In genomic region chr5:120604839-120605238, GRCm38 (mm10) we compare ENCODE assay signal across 8 mouse cellular contexts. TPM values are rescaled to one million over a fixed set of nuclear protein-coding genes. Genes with fewer than 3 reads are reported as not detected.
DNase-seq lines count a peak whose midpoint lies in the region; ATAC-seq lines count a peak whose summit lies in the region.

No protein-coding gene starts in this region.

- no peaks in the 10 kb centered on the region for H3K27me3 ChIP-seq in intestine, embryonic 14.5 days (replicated peaks; ENCODE audit: control insufficient read depth, insufficient read depth, low read length)
- no peaks in the 10 kb centered on the region for H3K27me3 ChIP-seq in limb, embryonic 13.5 days
- no peaks in the 10 kb centered on the region for H3K27me3 ChIP-seq in midbrain, embryonic 15.5 days (replicated peaks)

- 0 out of 2 replicates have a peak, but pooled peaks cover 3% of the 10 kb centered on the region for H3K36me3 ChIP-seq in intestine, embryonic 14.5 days (ENCODE audit: control insufficient read depth, insufficient read depth, low read length)
- H3K36me3 ChIP-seq in limb, embryonic 13.5 days = peaks cover 19% of the 10 kb centered on the region
- no peaks in the 10 kb centered on the region for H3K36me3 ChIP-seq in midbrain, embryonic 15.5 days (replicated peaks)

- H3K9me3 ChIP-seq in intestine, embryonic 14.5 days (ENCODE audit: control insufficient read depth, low read length) = no peaks in the 10 kb centered on the region
- H3K9me3 ChIP-seq in limb, embryonic 13.5 days = no peaks in the 10 kb centered on the region
- H3K9me3 ChIP-seq in midbrain, embryonic 15.5 days = no peaks in the 10 kb centered on the region

- no peak overlapping the region; the same call in 1 of the 2 replicates for H3K9ac ChIP-seq in intestine, embryonic 14.5 days (ENCODE audit: low read length)
- peak overlapping the region; percentile 57 for H3K9ac ChIP-seq in limb, embryonic 13.5 days
- peak overlapping the region; percentile 42; the same call in 1 of the 2 replicates for H3K9ac ChIP-seq in midbrain, embryonic 15.5 days

- no peak overlapping the region for H3K27ac ChIP-seq in intestine, embryonic 14.5 days (ENCODE audit: low read depth)
- H3K27ac ChIP-seq in limb, embryonic 13.5 days = no peak overlapping the region
- H3K27ac ChIP-seq in midbrain, embryonic 15.5 days = peak overlapping the region; percentile 46

- peak; percentile 83 for DNase-seq in layer of hippocampus, adult 11-12 months (ENCODE audit: low spot score)
- DNase-seq in layer of hippocampus, adult 9-10 months (ENCODE audit: low spot score) = no peak
- peak; percentile 89 for DNase-seq in embryo, embryonic 10 days (ENCODE audit: low spot score)
- DNase-seq in gastrocnemius, postnatal 36 days = peak; percentile 77 to 82
- DNase-seq in intestine, embryonic 14.5 days (ENCODE audit: low spot score) = peak; percentile 92
- peak; percentile 86 to 95 for DNase-seq in spleen, postnatal 10 days (ENCODE audit: low spot score in 2 of 2)

- ATAC-seq in intestine, embryonic 14.5 days (replicated peaks; ENCODE audit: low FRiP score, low TSS enrichment, low read depth) = no peak
- ATAC-seq in limb, embryonic 13.5 days (ENCODE audit: low FRiP score, low read depth) = 0 out of 2 replicates have a peak, but pooled peaks have one; percentile 49
- peak; percentile 34; the same call in 1 of the 2 replicates for ATAC-seq in midbrain, embryonic 15.5 days (replicated peaks)

- peak overlapping the region; percentile 33 for H3K4me3 ChIP-seq in intestine, embryonic 14.5 days (ENCODE audit: low read depth, low read length)
- H3K4me3 ChIP-seq in limb, embryonic 13.5 days = peak overlapping the region; percentile 41
- H3K4me3 ChIP-seq in midbrain, embryonic 15.5 days = peak overlapping the region; percentile 34

- H3K4me1 ChIP-seq in intestine, embryonic 14.5 days (replicated peaks; ENCODE audit: control insufficient read depth, insufficient read depth, low read length) = no peaks in the 10 kb centered on the region
- peaks cover 5% of the 10 kb centered on the region; the same call in 1 of the 2 replicates for H3K4me1 ChIP-seq in limb, embryonic 13.5 days
- H3K4me1 ChIP-seq in midbrain, embryonic 15.5 days = peaks cover 6% of the 10 kb centered on the region

- 3% methylated on average over 6 of the region's 6 CpGs for WGBS in intestine, embryonic 14.5 days
- 3% methylated on average over 6 of the region's 6 CpGs for WGBS in limb, embryonic 13.5 days
- 2% methylated on average over 6 of the region's 6 CpGs for WGBS in midbrain, embryonic 15.5 days

- peak overlapping the region; percentile 59 for H3K4me2 ChIP-seq in intestine, embryonic 14.5 days (ENCODE audit: low read length)
- peak overlapping the region; percentile 74 for H3K4me2 ChIP-seq in limb, embryonic 13.5 days (replicated peaks)
- peak overlapping the region; percentile 54 for H3K4me2 ChIP-seq in midbrain, embryonic 15.5 days

- intact Hi-C loops in gastrocnemius, postnatal 36 days (cut with DNase I) = loop anchor here (2.0 to 5.0 kb wide), 2 partner anchors 83 to 100 kb away; no protein-coding TSS in a partner anchor

RNA-seq across cellular contexts. Expression of gene Rita1, which starts 7.5 kb away (rescaled TPM):
- 1 to 10 TPM; 5.6 to 6.8 TPM for total RNA-seq in gastrocnemius, postnatal 36 days (2021)
- polyA plus RNA-seq in intestine, embryonic 14.5 days (2014; fragmentation: Nextera tagmentation; extraction: Ambion mirVana) = 8.1 and 9.4 TPM in 2 replicates
- polyA plus RNA-seq in limb, embryonic 13.5 days (2015; fragmentation: Nextera tagmentation; extraction: Ambion mirVana) = 15.6 and 17.9 TPM in 2 replicates
- polyA plus RNA-seq in midbrain, embryonic 15.5 days (2015; fragmentation: Nextera tagmentation; extraction: Ambion mirVana) = 28.3 and 30.6 TPM in 2 replicates

RNA-seq across cellular contexts. Expression of gene Ddx54, which starts 7.7 kb away (rescaled TPM):
- 10 to 100 TPM; 15.8 to 17.7 TPM for total RNA-seq in gastrocnemius, postnatal 36 days (2021)
- polyA plus RNA-seq in intestine, embryonic 14.5 days (2014; fragmentation: Nextera tagmentation; extraction: Ambion mirVana) = 39.3 and 41.0 TPM in 2 replicates
- polyA plus RNA-seq in limb, embryonic 13.5 days (2015; fragmentation: Nextera tagmentation; extraction: Ambion mirVana) = 46.5 and 47.2 TPM in 2 replicates
- polyA plus RNA-seq in midbrain, embryonic 15.5 days (2015; fragmentation: Nextera tagmentation; extraction: Ambion mirVana) = 39.9 and 43.7 TPM in 2 replicates

RNA-seq across cellular contexts. Expression of gene Iqcd, which starts 16.0 kb away (rescaled TPM):
- under 1 TPM in 1 of 2 experiments, not detected in 1; 0.15 TPM for total RNA-seq in gastrocnemius, postnatal 36 days (2021)
- polyA plus RNA-seq in intestine, embryonic 14.5 days (2014; fragmentation: Nextera tagmentation; extraction: Ambion mirVana) = 0.24 and 0.48 TPM in 2 replicates
- polyA plus RNA-seq in limb, embryonic 13.5 days (2015; fragmentation: Nextera tagmentation; extraction: Ambion mirVana) = 0.68 and 0.69 TPM in 2 replicates
- polyA plus RNA-seq in midbrain, embryonic 15.5 days (2015; fragmentation: Nextera tagmentation; extraction: Ambion mirVana) = 1.7 and 1.8 TPM in 2 replicates

RNA-seq across cellular contexts. Expression of gene Tpcn1, which starts 16.4 kb away (rescaled TPM):
- total RNA-seq in gastrocnemius, postnatal 36 days (2021) = 10 to 100 TPM; 35.2 to 44.6 TPM
- 22.7 and 23.6 TPM in 2 replicates for polyA plus RNA-seq in intestine, embryonic 14.5 days (2014; fragmentation: Nextera tagmentation; extraction: Ambion mirVana)
- polyA plus RNA-seq in limb, embryonic 13.5 days (2015; fragmentation: Nextera tagmentation; extraction: Ambion mirVana) = 23.7 and 24.0 TPM in 2 replicates
- 15.8 and 17.7 TPM in 2 replicates for polyA plus RNA-seq in midbrain, embryonic 15.5 days (2015; fragmentation: Nextera tagmentation; extraction: Ambion mirVana)

RNA-seq across cellular contexts. Expression of gene Cfap73, which starts 29.2 kb away (rescaled TPM):
- not detected for total RNA-seq in gastrocnemius, postnatal 36 days (2021)
- not detected in 2 replicates for polyA plus RNA-seq in intestine, embryonic 14.5 days (2014; fragmentation: Nextera tagmentation; extraction: Ambion mirVana)
- not detected in 2 replicates for polyA plus RNA-seq in limb, embryonic 13.5 days (2015; fragmentation: Nextera tagmentation; extraction: Ambion mirVana)
- 0.44 and 0.70 TPM in 2 replicates for polyA plus RNA-seq in midbrain, embryonic 15.5 days (2015; fragmentation: Nextera tagmentation; extraction: Ambion mirVana)
